Mouse (Mus musculus): ENCODE measurements around the gene Ttf2.
A peak's percentile ranks its signal among the peaks of the same experiment; 100 is the strongest.

Ttf2 gene

DNA sequence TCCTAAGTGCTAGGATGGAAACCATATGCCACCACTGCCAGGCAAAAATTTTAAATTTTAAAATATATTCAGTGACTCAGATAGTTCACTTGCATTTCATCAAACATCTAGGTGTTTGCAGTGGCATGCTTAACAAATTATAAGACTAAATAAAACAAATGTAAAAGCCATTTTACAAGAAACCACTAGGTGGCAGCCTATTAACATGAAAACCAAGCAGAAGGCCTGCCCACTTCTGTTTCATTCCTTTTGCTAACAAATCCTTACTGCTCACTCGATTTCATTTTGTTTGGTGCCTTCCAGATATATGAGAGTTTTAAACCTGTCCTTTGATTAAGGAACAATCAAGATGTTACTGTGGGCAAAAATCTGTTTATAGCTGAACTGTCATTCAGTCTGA is 4.4 kb upstream of the Ttf2 start:
- DNase-seq (ENCODE audit: low spot score) = peak; percentile 73

DNA sequence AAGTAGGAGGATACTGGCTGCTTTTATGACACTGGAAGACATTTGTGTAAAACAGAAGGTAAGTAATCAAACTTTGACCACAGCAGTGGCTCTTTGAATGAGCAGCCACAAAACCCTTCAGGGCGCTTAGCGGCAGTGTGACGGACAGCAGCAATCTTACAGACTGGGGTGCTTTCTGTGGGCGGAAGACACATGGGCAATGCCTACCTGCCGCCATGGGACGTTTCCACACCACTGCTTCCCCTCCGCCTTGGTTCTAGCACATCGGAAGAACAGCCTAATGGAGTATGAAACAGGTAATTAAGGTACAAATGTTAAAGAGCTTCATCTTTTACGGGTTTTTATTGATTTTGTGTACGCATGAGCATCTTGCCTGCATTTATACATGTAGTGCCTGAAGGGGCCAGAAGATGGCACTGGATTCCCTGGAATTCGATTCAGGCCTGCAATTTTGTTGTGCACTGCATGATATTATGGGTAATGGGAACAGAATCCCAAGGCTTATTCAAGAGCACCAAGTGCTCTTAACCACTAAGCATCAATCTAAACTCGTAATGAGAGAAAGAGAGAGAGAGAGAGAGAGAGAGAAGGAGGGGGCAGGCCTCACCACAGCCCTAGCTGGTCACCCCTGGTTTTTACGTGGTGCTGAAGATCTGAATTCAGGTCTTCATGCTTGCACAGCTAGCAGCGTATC is 5.5 kb downstream of the Ttf2 start:
- peak; percentile 63 for DNase-seq (ENCODE audit: low spot score)

DNA sequence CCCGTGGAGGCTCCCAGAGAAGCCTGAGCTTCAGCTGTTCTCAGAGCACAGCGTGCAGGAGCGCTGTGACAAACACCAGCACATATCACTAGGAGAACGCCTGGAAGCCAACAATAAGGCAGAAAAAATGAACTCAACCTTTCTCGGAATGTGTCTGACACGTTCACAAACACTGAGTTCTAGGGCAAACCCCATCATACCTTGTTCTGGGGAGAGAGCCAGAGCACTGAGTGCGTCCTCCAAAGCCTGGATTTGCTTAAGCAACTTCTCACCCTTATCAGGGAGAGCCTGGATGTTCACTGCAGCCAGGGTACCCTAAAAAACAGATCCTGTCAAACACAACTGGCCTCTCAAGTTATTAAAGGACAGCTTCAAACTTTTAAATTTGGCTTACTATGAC is 8.0 kb downstream of the Ttf2 start:
- DNase-seq (ENCODE audit: low spot score) = no peak

DNA sequence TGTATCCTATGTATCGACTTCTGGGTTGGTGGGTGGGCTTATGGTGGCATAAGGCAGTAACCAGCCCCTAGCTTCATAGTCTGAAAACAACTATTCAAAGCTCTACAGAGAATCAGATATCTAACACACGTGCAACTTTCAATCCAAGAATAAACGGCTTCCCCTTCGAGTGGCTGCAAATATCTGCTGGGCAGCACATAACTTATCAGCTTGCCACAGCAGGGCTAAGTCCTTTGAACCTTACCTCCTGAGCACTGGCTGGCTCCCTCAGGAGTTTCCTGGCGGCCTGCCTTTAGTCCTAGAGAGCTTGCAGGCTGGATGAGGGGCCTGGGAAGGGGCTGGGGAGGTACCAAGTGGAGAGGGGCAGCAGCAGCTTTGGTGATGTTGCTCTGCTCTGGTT is 8.5 kb downstream of the Ttf2 start:
- DNase-seq (ENCODE audit: low spot score) = no peak

DNA sequence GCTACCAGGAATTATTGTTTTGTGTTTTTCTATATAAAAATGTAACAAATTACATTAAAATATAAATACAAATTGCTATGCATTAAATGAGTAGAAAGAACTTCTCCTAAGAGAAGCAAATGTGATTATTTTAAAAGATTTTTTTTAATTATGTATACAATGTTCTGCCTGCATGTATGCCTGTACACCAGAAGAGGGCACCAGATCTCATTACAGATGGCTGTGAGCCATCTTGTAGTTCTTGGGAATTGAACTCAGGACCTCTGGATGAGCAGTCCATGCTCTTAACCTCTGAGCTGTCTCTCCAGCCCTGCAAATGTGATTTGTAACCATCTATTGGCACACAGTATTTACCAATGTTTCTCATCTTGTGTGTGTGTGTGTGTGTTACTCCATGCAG is 14.8 kb downstream of the Ttf2 start:
- no peak for DNase-seq (ENCODE audit: low spot score)

DNA sequence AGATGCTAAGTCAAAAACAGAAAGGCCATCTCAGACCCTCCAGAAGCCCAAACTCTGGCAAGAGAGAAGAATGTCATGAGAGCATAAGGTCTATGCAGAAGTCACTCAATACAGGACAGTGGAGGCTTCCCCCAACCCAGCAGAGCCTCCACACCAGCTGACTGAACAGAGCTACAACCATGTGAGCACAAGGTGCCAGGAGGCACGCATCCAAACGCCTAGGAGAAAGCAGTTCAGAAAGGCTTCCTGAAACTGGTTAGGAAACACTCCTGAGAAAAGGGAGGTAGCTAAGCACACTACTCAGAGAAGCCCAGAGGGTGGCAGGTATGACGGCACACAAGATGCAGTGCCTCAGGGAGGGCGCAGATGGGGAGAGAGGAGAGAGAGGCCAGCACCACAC is 17.9 kb downstream of the Ttf2 start:
- no peak for DNase-seq (ENCODE audit: low spot score)

DNA sequence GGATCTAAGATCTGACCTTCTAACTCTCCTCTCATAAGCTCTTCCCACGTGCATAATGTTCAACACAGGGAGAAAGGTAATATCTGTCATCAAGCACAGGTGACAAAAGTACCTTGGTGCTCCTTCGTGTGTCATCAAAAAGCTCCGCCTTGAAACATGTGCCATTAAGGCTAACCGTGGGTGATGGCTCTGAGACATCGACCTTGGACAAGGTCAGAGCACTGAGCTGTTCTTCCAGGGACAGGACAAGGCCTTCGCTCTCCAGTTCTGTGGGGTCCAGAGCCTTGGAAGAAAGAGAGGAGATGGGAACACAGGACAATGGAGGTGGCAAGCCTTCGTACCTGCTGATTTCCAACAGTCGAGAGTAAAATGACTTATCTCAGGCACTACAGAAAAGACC is 22.2 kb downstream of the Ttf2 start:
- no peak for DNase-seq (ENCODE audit: low spot score)

DNA sequence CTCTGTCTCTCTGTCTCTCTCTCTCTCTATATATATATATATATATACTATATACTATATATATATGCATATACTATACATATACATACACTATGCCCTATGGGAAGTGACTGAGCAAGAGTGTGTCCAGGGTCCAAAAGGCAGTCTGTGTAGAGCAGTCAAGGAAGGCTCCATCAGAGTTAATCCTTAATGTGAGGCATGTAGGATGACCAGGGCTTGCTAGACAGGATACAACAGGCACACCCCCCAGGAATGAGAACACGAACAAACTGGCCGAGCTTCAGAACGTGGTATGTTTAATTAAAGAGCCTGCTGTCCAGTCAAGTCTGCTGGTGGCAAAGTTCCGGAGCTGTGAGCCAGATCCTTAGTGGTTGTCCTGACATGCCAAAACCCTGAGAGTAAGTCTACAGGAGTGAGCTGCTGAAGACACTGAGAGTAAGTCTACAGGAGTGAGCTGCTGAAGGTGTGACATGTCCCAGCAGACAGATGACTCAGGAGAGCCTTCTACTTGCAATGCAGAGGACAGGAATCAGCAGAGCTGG is 28.9 kb downstream of the Ttf2 start:
- no peak for DNase-seq (ENCODE audit: low spot score)

DNA sequence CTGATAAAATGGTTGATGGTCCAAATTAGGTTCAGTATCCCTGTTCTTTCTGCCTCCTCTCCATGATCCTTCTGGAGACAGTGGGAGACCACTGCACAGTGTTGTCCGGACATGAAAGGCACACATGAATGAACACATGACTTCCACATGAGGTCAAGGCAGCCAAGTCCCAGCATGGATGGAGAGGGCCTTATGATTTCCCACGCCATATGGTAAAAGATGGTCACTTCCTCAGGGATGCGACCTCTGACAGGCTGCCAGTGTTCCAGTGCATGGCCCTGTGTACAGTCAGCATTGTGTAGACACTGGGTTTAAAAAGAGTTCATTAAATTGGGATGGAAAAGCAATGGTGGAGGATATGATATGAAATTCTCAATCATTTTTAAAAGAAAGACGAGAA is 31.3 kb downstream of the Ttf2 start:
- no peak for DNase-seq (ENCODE audit: low spot score)

DNA sequence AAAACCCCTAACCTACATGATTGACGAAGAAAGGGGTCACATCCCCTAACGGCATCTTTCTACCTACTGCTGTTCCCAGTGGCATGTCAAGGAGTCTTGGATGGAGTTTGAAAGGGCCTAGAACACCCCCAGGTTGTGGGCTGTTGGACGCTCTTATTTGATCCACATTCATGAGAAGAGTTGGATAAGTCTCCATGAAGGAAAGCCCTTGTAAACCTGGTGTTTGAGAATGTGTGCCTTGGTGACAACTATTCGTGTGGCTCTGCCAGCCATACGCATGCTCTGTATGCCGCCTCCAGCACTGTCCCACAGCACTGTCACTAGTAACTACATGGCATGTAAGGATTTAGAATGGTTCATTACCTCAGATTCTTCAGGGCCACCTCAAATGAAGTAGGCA is 33.3 kb downstream of the Ttf2 start:
- no peak for DNase-seq (ENCODE audit: low spot score)

DNA sequence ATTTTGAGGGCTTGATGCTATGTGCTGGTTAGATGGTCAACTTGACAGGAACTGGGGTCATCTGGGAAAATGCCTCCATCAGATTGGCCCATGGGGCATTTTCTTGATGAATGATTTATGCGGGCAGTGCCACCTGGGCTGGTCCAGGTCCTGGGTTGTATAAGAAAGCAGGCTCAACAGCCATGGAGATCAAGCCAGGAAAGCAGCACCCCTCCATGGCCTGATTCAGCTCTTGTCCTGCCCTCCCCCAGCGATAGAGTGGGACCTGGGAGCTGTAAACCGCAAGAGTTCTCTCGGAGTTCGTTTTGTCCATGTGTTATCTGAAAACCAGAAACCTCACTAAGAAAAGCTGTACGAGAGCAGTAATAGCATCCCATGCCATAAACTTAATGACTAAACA is 33.9 kb downstream of the Ttf2 start:
- no peak for DNase-seq (ENCODE audit: low spot score)

DNA sequence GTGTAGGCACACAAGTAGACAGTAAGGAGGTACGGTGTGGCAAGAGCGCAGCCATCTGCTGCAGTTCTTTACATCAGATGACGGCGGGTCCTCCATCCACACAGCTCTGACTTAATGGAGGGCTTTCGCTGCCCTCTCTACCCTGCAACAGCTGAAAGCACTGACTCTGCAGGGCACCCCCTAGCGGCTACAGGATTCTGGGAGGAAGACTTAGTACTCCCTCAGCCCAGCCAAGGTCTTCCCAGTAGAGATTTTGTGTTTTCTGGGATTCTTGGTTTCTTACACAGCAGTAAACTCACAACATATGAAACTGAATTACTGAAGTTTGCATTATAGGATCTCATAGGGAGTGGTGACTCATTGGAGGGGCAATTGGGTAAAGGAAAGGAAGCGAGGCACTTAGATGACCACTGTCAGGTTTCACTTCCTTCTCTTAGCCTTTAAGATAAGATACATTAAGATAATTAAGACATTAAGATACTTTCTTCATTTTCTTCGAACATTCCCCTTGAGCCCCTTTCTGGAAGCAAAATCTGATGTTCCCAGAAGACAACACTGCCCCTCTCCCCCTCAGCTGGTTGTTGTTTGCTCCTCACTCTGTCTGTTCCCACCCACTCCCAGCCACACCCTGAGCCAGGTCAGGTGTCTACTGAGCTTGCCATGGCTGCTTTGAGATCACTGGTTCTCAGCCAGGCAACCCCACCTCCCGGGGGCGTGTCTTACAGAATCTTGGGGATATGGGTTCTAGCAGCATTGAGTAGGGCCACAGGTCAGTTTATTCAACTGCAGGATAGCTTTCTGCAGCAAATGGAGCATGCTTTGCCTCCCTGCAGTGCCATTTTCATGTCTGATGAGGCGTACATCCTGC is 37.2 kb downstream of the Ttf2 start:
- DNase-seq (ENCODE audit: low spot score) = no peak

DNA sequence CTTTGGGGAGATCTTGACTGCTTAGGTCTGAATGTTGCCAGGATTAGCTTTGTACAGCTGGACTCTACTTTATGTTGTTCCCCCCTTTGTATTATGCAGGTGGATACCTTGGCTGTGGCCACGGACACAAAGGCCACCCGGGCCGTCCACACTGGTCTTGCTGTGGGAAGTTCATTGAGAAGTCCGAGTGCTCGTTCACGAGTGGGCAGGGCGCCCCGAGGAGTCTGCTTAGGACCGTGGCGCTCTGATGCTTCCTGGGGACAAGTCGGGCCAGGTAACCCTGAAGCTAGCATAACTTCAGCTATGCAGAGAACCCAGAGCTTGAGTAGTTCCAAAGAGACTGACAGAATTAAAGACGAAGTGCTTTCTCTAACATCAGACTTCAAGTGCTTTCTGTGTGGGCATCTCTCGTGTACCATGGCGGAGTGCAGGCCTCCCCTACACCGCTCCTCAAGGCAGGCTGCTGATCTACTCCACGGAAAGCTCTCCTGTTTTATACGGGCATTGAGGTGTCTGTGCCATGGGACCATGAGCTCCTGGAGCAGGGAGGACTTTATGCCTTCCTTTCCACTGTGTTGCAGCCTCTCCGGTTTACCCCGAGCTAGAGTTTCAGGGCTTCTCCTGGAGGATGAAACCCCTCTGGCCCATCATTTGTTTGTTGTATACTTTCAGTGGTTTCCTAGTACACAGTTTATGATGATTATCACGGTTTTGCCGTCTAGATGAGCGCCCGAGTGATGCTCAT is 38.0 kb downstream of the Ttf2 start:
- DNase-seq (ENCODE audit: low spot score) = no peak

DNA sequence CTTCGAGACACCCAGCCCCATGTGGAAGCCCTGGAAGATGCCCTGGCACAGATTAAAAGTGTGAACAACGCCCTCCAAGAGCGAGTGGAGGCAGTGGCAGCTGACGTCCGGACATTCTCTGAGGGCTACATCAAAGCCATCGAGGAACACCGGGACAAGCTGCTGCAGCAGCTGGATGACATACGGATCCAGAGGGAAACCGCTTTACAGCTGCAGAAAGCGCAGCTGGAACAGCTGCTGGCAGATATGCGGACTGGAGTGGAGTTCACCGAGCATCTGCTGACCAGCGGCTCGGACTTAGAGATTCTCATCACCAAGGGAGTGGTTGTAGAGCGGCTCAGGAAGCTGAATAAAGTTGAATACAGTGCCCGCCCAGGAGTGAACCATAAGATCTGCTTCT is 44.3 kb downstream of the Ttf2 start:
- DNase-seq (ENCODE audit: low spot score) = no peak

DNA sequence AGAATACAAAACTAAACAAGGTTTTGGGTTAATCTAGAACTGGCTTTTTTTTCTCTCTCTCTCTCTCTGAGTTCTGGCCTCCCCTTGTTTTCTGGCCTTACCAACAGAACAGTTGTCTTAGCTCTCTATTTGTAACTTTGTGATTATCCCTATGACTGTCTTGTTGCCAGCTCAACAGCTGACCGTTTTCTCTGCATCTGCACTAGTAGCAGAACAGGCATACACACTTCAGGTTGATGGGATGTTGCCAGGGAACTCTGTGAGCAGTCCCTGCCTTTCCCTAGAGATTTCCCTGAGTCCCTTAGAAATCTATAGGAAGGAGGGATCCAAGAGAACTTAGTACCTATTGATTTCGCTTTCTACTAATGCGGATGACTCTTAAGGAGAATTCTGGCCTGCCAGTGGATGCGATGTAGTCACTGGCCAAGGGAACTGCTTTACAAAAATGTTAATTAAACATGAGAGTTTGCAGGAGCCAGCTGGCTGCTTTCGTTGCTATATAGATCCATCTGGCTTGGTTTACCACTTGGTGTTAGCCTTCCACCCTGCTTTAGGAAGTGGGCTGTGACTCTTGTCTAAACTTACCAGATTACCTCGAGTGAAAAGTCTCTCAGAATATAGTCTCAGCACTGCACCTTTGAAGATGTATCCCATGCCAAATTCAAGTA is 45.3 kb downstream of the Ttf2 start:
- no peak for DNase-seq (ENCODE audit: low spot score)

DNA sequence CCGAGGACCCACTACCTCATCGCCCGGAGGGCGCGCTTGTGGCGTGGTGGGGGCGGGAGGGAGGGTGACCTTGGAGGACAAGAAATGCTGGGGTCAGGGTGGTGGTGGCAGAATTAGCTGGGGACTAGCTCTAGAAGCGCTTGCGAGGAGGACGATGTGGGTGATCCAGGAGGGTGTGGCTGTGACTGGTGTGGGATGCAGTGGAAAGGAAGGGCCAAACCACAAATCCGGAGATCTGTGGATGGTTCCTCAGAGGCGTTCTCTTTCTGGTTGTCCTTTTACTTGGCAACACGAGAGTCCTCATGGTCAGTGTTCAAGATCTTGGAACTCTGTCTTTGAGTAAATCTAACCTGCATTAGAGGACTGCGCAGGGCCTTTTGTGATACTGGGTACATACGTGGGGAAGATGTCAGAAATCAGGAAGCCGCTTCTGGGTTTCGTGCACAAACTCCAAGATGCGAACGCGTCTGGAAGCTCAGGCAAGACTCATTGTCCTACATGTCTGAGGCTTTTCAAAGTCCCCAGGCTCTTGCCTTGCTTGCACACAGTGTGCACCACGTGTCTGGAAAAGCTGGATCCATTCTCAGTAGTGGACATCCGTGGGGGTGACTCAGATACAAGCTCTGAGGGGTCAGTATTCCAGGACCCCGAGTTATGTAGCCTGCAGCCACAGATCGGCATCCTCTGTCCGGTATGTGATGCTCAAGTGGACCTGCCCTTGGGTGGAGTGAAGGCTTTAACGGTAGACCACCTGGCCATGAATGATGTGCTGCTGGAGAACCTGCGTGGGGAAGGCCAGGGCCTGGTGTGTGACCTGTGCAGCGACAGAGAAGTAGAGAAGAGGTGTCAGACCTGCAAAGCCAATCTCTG is 46.7 kb downstream of the Ttf2 start:
- no peak for DNase-seq (ENCODE audit: low spot score)

DNA sequence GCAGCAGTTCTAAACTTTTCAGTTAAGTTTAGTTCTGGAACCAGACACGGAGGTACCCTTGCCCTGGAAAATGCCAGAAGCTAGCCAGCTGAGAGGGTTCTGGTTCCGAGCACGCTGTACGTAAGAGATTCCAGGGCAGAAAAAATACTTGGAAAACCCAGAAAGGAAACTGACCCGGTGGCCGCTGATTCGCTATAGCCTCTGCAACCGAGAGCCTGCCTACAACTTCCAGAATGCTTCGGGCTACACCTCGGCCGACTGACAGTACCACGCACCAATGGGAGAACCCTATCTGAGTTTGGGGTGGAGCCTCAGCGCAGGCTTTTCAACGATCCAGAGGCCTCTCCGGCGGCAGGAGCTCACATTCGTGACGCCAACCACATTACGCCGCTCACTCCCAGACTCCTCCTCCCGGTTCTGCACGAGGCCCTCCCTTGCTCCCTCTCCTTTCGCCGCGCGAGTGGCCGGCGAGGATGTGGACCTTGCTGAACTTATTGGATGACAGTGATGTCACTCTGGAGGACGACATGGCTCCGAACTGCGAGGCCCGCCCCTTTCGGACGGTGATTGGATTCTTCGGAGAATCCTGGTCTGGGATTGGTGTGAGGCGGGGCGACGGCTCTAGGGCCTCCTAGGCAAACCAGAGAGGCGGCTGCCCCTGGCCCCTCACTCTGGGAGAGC is 47.5 kb downstream of the Ttf2 start, which contains the start of gene Trim45:
Trim45 (plus strand) TSS at position 378 of the 681 bp plus-strand sequence.
- peak; percentile 100 for DNase-seq (ENCODE audit: low spot score)

DNA sequence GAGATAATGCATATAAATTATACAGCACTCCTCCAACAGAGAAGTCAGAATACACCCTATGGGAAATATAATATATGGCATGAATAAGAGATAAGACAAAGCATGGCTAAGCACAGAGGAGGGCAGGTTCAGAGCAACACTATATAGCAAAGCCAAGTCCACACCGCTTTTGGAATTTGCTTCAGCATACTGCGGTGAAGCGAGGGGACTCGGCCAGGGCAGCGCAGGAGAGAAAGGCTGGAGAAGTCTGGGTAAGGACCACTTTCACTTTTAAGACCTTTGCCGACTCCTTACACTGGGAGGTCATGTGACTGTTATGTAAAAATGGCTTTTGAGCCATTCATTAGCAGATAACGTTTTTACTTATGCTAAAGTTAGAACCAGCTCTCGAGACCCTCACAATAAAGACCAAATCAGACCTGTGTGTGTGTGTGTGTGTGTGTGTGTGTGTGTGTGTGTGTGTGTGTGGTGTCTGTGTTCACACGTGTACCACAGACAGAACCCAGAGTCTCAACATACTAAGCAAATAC is 48.8 kb downstream of the Ttf2 start:
- DNase-seq (ENCODE audit: low spot score) = no peak

DNA sequence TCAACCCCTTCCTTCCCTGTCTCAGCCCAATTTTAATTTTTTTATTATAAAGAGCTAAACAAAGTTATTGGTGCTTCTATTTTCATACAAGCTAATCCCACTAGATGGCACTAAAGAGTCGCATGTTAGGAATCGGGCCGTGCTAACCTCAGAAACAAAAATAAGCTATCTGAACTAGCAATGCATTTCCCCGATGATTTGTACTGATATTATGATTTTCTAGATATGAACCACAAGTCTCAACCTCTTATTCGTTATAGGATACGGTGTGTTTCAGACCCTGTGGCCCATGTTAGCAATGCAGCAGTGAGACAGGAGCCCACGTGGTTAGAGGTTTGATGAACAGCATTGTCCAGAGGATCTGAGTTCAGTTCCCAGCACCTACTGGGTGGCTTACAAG is 52.6 kb downstream of the Ttf2 start:
- peak; percentile 78 for DNase-seq (ENCODE audit: low spot score)
